Mouse (Mus musculus) hindbrain, postnatal 0 days (tissue): ENCODE results near the gene Dgkh. TPM values are rescaled to one million over a fixed set of nuclear protein-coding genes. Genes with fewer than 3 reads are reported as not detected.
A peak's percentile ranks its signal among the peaks of the same experiment; 100 is the strongest.
"Not testable (repeated sequence)": the region's sequence is repeated elsewhere in the genome, so short reads cannot be mapped to it uniquely, and the experiment has no call there.

Experiments
- ATAC-seq: fragments of 200-750 bp; cut with Nextera tagmentation; 2 replicates; pipeline ENCODE4 v1.8.0; 2017; ENCODE audit warnings: mild to moderate bottlenecking, moderate TSS enrichment, moderate library complexity
- DNase-seq: peaks from one replicate; pipeline ENCODE4 v3.0.0-alpha.2; 2015; ENCODE audit warnings: low spot score
- H3K27ac ChIP-seq: fragments of 300-500 bp; sonication (generic); 2 replicates; pipeline ENCODE4 v1.5.1; 2014; ENCODE audit warnings: mild to moderate bottlenecking
- H3K27me3 ChIP-seq: fragments of 300-500 bp; sonication (generic); 2 replicates; pipeline ENCODE4 v1.6.1; 2014; ENCODE audit warnings: low read length, mixed read lengths; ENCODE audit not compliant: insufficient read depth
- H3K36me3 ChIP-seq: fragments of 300-500 bp; sonication (generic); 2 replicates; pipeline ENCODE4 v1.6.1; 2014; ENCODE audit warnings: low read length, mixed read lengths; ENCODE audit not compliant: insufficient read depth
- H3K4me1 ChIP-seq: fragments of 300-500 bp; sonication (generic); 2 replicates; pipeline ENCODE4 v1.6.1; 2014; ENCODE audit warnings: antibody characterized with exemption, low read length, mixed read lengths; ENCODE audit not compliant: insufficient read depth
- H3K4me2 ChIP-seq: fragments of 300-500 bp; sonication (generic); 2 replicates; pipeline ENCODE4 v1.6.1; 2014; ENCODE audit warnings: low read depth, mild to moderate bottlenecking, low read length, moderate library complexity, mixed read lengths
- H3K4me3 ChIP-seq: fragments of 300-500 bp; sonication (generic); 2 replicates; pipeline ENCODE4 v1.5.1; 2014; ENCODE audit warnings: low read length
- H3K9ac ChIP-seq: fragments of 300-500 bp; sonication (generic); replicated peaks from 2 replicates; pipeline ENCODE4 v1.6.1; 2014; ENCODE audit warnings: mild to moderate bottlenecking, low read length, moderate library complexity, mixed read lengths
- H3K9me3 ChIP-seq: fragments of 300-500 bp; sonication (generic); 2 replicates; pipeline ENCODE4 v1.6.1; 2016; ENCODE audit warnings: low read length, mixed read lengths
- CTCF ChIP-seq: IDR thresholded peaks from 2 replicates; pipeline ENCODE4 v1.5.1; 2016; ENCODE audit warnings: antibody characterized with exemption, control low read depth, low read depth
- WGBS: fragments of 180-500 bp; shearing (Covaris S2); extraction: QIAGEN DNeasy Blood & Tissue Kit; methylation state at CpG from one replicate; pipeline ENCODE4 v1.1.7; 2014; 5-methylcytosine and 5-hydroxymethylcytosine counted together
- polyA plus RNA-seq: library from polyadenylated mRNA; unstranded; fragments of >200 nt; fragmentation: Nextera tagmentation; extraction: Ambion mirVana; gene quantifications from 2 replicates; pipeline ENCODE4 v1.2.1, GENCODE M21; 2015
- total RNA-seq: library from RNA; depleted of rRNA; stranded (reverse); fragments of >200 nt; gene quantifications from 2 replicates; pipeline ENCODE4 v1.2.3, GENCODE M21; 2014

Dgkh gene
- total and polyA plus RNA-seq, 2 experiments from 2014 or later: 2.1 to 9.0 TPM

GRCm38 (mm10) chr14:78759491-78759890 is 26.9 kb upstream of the Dgkh start:
- Histone ChIP-seq H3K4me1 (no peaks in the 10 kb centered on the region), H3K4me2 (no peak overlapping the region), H3K9me3 (no peaks in the 10 kb centered on the region), H3K4me3 (no peak overlapping the region), H3K27me3 (no peaks in the 10 kb centered on the region), H3K27ac (no peak overlapping the region), H3K36me3 (no peaks in the 10 kb centered on the region), H3K9ac (no peak overlapping the region)
- 17% methylated on average over 3 of the region's 3 CpGs for WGBS
- no peak for TF ChIP-seq CTCF
- DNase-seq: peak; percentile 8
- ATAC-seq: peak; percentile 53; the same call in 1 of the 2 replicates

- Histone ChIP-seq H3K27me3 (no peaks in the 10 kb centered on the region), H3K36me3 (no peaks in the 10 kb centered on the region), H3K4me1 (no peaks in the 10 kb centered on the region), H3K4me3 (no peak overlapping the region), H3K4me2 (no peak overlapping the region), H3K27ac (no peak overlapping the region), H3K9ac (no peak overlapping the region), H3K9me3 (no peaks in the 10 kb centered on the region)
- no peak for TF ChIP-seq CTCF
- DNase-seq (no peak), ATAC-seq (no peak)
- 50% methylated on average over 1 of the region's 1 CpGs for WGBS
Observed at GRCm38 (mm10) chr14:78755316-78755715, 22.7 kb upstream of the Dgkh start.

GRCm38 (mm10) chr14:78748692-78749091 is 16.1 kb upstream of the Dgkh start:
- Histone ChIP-seq H3K4me2 (no peak overlapping the region), H3K36me3 (no peaks in the 10 kb centered on the region), H3K9ac (no peak overlapping the region), H3K4me1 (no peaks in the 10 kb centered on the region), H3K4me3 (no peak overlapping the region), H3K9me3 (no peaks in the 10 kb centered on the region), H3K27me3 (no peaks in the 10 kb centered on the region), H3K27ac (no peak overlapping the region)
- DNase-seq (no peak), ATAC-seq (no peak)
- TF ChIP-seq CTCF: no peak
- WGBS: 90% methylated on average over 2 of the region's 2 CpGs

DNA sequence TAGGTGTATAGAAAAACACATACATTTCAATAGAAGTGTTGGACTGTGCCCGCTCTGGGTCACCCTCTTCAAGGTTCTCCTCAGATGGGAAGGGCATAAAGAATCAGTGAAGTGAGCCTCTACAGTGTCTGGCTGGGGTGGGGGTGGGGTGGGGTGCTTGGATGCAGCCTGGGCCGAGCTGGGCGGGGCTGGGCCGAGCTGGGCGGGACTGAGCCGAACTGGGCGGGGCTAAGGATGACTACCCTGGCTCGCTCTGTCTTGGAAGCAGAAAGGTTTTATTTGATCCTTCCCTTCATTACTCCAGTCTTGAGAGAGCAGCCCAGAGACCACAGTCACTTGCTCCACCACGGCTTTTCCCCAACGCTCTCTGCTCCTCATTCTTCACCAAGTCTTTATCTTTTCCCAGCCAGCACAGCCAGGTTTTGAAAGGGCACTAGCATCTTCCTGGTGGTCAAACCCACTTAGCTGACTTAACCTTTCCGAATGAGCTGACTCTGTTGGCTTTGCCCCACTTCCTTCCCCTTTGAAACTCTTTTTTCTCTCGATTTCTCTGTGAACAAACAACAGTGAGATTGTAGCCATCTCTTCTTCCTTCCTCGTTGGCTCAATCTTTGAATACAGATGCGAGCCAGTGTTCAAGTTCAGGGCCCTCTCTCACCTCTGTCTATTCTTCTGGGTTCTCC is 15.5 kb upstream of the Dgkh start:
- Histone ChIP-seq H3K36me3 (no peaks in the 10 kb centered on the region), H3K27me3 (no peaks in the 10 kb centered on the region), H3K9ac (no peak overlapping the region), H3K9me3 (no peaks in the 10 kb centered on the region), H3K4me1 (no peaks in the 10 kb centered on the region), H3K27ac (no peak overlapping the region), H3K4me2 (no peak overlapping the region), H3K4me3 (no peak overlapping the region)
- ATAC-seq (no peak), DNase-seq (no peak)
- WGBS: 55% methylated on average over 14 of the region's 14 CpGs
- no peak for TF ChIP-seq CTCF

DNA sequence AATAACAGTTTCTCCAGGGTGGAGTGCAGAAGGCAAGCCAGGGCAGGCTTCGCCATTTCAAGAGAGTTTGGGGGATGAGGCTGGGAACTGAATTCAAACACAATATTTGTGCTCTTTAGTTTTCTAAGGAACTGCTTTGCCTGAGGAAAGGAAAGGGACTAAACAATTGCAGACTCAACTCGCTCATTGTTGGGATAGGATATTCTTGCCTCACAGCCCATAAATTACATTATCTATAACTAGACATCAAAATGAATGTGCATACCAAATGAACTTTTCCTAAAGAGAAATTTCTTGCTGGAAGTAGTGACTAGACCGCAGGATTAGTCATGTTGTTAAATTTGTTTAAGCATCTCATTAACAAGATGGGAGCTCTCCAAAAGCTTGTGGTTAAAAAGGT is 14.9 kb upstream of the Dgkh start:
- WGBS: 93% methylated on average over 3 of the region's 3 CpGs
- ATAC-seq: no peak

DNA sequence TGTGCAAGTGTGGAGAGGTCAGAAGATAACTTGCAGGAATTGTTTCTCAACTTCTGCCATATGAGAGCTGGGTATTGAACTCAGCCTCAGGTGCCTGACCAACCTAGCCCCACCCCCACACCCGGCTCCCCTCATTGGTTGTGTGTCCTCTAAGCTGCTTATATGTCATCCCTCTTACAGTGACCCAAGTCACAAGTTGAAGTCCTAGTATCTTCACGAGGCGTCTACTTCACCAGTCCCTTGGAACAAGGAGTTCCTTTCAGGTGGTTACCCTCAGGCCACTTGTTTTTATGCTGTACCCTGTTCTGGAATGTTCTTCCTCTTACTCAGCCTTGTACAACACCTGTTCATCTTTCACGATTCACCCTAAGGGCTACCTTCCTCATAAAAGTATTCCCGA is 2.0 kb upstream of the Dgkh start:
- DNase-seq (no peak), ATAC-seq (no peak)
- Histone ChIP-seq H3K36me3 (no peaks in the 10 kb centered on the region), H3K4me2 (no peak overlapping the region), H3K9me3 (no peaks in the 10 kb centered on the region), H3K9ac (no peak overlapping the region), H3K27ac (no peak overlapping the region), H3K4me3 (no peak overlapping the region), H3K27me3 (no peaks in the 10 kb centered on the region), H3K4me1 (no peaks in the 10 kb centered on the region)
- 68% methylated on average over 5 of the region's 5 CpGs for WGBS
- no peak for TF ChIP-seq CTCF

More for the DNA sequence above, 14.9 kb upstream of the Dgkh start:
- Histone ChIP-seq H3K9ac (no peak overlapping the region), H3K27me3 (no peaks in the 10 kb centered on the region), H3K4me2 (no peak overlapping the region), H3K36me3 (no peaks in the 10 kb centered on the region), H3K4me3 (no peak overlapping the region), H3K9me3 (no peaks in the 10 kb centered on the region), H3K27ac (no peak overlapping the region), H3K4me1 (no peaks in the 10 kb centered on the region)
- no peak for DNase-seq
- TF ChIP-seq CTCF: no peak

DNA sequence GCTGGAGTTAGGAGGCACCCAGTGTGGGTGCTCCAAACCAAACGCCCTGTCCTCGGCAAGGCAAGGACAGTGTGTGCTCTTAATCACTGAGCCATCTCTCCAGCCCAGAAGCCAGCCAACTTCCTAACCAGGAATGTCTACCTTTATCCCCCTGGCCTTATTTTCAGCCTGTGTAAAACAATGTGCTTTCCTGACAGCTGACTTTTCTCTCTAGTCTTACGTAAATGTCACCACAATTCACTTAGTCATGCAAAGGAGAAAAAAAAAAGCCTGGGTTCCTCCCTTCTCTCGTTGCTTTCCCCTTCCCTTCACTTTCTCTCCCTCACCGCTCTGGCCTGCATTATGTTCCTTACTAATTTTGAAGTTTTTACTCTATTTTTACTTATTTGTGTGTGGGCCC is 1.6 kb upstream of the Dgkh start:
- not testable (repeated sequence) for DNase-seq, H3K9me3 ChIP-seq, H3K9ac ChIP-seq, H3K4me1 ChIP-seq, ATAC-seq, H3K4me3 ChIP-seq, H3K36me3 ChIP-seq, H3K27ac ChIP-seq, H3K27me3 ChIP-seq, H3K4me2 ChIP-seq
- WGBS: 55% methylated on average over 5 of the region's 5 CpGs
